Mouse (Mus musculus): ENCODE data around the gene Mipep.
A peak's percentile ranks its signal among the peaks of the same experiment; 100 is the strongest.

Gene Mipep

GRCm38 (mm10) chr14:60805871-60806270 lies 21.5 kb downstream of the Mipep start:
- no peak for DNase-seq

DNA sequence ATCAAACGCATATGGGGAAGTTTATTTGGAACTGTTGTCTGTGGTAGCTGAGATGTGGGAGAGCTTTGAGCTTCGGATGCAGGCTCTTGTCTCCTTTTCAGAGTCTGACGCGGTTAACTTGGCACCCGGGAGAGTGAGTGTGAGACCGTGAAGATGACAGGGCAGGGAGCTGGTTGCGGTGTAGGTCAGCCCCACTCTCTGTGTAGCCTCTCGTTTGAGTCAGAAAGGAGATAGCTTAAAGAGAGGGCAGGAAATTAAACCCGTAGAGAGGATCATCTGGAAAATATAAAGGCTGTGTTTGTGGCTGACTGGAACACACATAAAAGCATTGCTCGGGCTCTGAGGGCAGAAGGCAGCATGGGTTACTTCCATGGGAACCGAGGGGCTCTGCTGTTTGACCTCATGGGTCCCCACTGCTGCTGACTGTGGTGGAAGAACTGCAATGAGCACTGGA lies 22.5 kb downstream of the Mipep start:
- no peak for DNase-seq

DNA sequence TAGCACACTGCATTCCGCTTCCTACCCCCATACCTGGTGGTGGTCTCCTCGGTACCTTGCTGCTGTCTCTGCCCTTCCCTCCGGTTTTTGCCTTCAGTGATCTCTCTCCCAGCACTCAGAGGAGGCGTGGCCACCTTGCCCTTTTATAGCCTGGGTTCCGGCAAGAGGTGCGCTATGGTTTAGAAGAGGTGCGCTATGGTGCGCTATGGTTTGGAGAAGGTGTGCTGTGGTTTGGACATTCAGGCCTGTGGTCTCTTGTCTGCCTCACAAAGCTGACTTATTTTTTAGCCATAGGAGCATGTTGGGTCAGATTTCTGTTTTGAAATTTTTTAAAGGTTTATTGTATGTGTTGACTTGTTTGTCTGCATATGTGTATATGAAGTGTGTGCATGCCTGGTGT lies 25.5 kb downstream of the Mipep start:
- no peak for DNase-seq

DNA sequence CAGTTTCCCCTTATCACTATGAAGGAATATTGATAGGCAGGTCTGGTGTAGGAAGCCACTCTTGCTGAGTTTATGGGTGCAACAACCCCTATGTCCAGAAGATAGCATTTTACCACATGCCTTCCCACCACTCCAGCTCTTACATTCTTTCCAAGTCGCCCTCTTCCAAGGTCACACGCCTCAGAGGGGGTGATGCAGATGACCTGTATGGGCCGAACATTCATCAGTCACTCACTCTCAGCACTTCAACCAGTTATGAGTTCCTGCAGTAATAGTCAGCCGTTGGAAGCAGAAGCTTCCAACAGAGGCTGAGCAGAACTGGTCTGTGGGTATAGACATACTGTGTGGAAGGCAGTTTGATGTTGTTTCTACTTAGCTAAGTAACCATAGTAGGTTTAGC lies 27.2 kb downstream of the Mipep start:
- no peak for DNase-seq

- DNase-seq: no peak
Observed at GRCm38 (mm10) chr14:60815098-60815497, 30.7 kb downstream of the Mipep start.

DNA sequence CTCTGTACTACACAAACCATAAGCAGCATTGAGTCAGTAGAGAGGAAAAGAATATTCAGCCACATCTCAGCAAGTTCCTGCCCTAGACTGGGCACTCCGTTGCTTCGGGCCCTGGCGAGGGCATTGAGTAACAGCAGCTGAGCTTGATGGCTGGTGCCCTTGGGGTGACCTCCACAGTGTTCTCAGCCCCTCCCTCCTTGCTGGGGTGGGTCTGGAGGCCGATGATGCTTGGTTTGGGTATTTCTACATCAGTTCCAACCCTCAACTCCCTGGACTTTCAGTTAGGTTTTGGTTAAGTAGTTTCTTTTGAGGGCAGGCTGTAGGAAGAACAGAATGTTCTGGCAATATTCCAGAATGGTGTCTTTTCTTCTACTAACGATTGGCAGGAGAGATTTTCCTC lies 33.7 kb downstream of the Mipep start:
- DNase-seq: no peak

GRCm38 (mm10) chr14:60830096-60830495 lies 45.7 kb downstream of the Mipep start:
- no peak for DNase-seq

DNA sequence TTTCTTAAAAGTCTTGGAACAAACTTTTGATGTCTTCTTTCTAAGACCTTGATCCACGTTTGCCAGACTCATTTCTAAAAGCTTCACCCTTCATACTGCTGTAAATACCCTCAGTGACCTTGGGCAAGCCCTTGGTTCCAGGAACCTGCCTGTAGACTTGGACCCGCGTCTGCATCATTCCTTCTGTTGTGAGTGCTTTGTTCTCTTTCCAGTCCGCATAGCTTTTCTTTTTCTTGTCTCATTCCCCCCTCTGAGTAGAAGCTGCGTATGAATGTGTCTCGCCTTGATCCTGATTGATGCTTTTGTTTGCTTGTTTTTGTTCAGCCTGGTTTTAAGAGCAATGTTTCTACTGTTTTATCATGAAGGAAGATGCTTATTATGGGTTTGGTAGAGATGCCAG lies 52.3 kb downstream of the Mipep start:
- DNase-seq: no peak

GRCm38 (mm10) chr14:60839654-60840053 lies 55.3 kb downstream of the Mipep start:
- no peak for DNase-seq

GRCm38 (mm10) chr14:60841977-60842659 lies 57.7 kb downstream of the Mipep start:
- DNase-seq: no peak

- no peak for DNase-seq
Observed at GRCm38 (mm10) chr14:60843596-60843995, 59.2 kb downstream of the Mipep start.

DNA sequence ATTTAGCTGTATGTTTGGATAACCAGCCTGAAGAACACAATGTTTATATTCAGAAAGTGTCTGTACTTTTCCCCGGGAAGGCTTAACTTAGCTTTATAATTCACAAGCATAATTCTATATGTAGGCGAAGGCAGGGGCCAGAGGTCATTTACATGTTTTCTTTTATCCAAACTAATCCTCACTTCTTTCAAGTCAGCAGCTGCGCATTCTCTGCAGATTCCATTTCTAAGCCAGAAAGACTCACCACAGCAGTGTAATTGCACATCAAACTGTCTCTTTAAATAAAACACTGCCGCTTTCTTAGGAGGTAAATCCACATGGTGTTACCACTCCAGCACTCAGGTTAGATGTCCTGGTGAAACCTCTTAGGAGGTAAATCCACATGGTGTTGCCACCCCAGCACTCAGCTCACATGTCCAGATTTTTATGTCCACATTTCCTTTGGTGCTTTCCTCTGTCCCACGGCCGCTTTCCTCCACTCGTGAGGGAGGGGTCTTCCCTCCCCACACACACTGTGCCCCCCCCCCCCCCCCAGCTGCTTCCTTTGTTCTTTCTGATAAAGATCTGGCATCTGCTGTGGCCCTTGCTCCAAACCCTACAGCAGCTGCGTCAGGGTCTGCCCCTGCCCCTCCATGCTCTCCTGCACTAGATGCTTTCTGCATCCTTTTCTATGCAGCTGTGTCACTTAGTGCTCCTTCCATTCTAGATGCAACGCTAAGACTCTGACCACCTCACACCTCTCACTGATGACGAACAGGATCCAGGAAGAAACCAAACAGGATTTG lies 61.1 kb downstream of the Mipep start:
- no peak for DNase-seq

DNA sequence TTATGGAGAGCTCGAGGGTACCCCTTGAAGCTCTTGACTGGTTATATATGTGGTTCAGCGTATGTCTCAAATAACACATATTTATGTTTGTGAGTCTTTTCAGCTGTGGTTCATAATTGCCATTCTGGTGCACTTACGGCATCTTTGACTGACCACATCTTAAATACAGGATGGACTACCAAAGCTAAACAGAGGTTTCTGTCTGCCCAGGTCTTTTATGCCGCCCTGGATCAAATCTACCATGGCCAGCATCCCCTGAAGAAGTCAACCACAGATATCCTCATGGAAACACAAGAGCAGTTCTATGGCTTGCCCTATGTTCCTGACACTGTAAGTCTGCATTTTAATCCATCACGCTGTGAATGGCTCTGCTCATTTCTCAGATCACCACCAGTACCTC lies 61.8 kb downstream of the Mipep start:
- DNase-seq: no peak

GRCm38 (mm10) chr14:60848194-60848593 lies 63.8 kb downstream of the Mipep start:
- no peak for DNase-seq

DNA sequence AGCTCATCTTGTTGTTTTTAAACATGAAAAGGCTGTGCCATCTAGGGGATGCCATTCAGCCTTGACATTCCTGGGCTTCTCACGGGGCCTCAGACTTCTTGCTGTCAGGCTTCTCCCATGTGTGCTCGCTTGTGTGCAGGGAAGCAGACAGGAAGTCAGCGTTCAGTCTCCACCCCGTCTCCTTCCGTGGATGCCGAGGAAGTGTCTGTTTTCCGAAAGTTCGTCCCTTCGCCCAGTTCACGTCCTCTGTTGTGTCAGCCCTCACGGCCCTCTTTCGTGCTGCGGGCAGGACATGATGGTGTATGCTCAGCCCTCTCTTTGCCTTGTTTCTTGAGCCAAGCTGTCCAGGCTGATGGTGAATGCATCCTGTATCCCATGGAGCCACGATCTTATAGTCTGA lies 65.7 kb downstream of the Mipep start:
- peak; percentile 5 for DNase-seq

- DNase-seq: no peak
Observed at GRCm38 (mm10) chr14:60851632-60852031, 67.3 kb downstream of the Mipep start.

- DNase-seq: no peak
Observed at GRCm38 (mm10) chr14:60856199-60856912, 72.0 kb downstream of the Mipep start.

- no peak for DNase-seq
Observed at GRCm38 (mm10) chr14:60856913-60857300, 72.5 kb downstream of the Mipep start.

DNA sequence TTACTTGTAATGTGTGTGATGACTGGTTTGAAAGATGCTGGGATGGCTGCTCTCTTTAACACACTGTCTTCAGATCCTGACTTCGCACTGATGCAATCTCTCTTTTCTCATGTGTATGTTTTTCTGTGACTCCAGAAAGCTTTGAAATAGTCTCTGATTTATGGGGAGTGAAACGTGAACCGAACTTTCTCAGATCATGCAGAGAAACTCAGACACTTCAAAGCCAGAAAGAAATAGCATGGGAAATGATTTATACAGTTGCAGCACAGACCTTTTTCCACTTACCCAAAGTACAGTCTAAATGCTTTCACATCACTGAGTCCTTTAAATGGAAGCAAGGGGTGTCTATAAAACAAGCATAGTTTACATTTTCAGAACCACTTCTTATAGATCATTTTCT lies 79.0 kb downstream of the Mipep start:
- no peak for DNase-seq

DNA sequence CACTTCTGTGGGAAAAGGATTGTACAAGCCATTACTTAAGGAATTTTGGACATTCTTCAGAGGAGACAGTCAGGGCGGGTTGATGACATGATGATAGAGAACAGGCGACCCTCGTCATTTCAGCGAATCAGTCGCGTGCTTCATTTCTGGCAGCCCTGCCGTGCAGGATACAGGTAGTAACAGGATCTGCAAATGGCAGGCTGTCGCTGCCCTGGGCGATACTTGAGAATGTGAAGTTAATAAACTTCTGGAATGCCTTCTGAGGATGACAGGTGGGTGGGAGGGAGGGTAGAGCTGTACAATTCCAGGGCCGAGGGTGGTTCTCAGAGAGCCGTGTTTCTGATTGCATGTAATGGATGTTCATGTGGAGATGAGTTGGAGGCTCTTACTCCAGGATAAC lies 82.0 kb downstream of the Mipep start:
- no peak for DNase-seq

GRCm38 (mm10) chr14:60868325-60868724 lies 84.0 kb downstream of the Mipep start:
- no peak for DNase-seq

- DNase-seq: no peak
Observed at GRCm38 (mm10) chr14:60871831-60872230, 87.5 kb downstream of the Mipep start.

GRCm38 (mm10) chr14:60882106-60882505 lies 97.7 kb downstream of the Mipep start:
- no peak for DNase-seq

GRCm38 (mm10) chr14:60882681-60883080 lies 98.3 kb downstream of the Mipep start:
- no peak for DNase-seq

Data from kidney, adult 11 months (tissue).